Mouse (Mus musculus): Measurements from ENCODE around the gene Ndufa4l2.

DNA sequence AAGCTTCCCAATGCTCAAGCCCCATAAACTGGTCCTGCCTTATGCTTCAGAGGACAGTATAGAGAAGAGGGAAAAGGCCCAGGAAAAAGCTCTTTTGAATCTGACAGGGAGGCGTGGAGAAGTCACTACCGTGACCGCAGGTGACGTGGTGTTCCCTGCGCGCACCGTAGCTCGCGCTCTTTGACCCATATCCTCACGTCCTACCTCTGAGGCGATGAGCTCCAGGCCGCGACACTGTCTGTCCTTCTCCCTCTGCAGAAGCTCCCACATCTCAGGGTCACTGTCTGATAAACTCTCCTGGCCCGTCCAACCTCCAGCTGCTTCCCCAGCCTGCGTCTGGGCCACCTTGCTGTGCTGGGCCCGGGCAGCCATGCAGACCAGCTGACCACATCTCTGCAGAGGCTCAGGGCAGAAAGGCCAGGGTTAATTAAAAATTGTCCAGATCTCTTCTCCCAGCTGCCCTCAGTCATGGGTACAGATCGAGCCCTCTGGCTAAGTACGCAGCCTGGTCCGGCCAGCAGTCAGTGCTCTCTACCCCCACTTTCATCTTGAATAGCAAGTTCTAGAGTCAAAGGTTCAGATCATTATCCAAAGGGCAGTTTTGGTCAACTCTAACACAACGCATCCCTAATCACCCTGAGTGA lies 6.1 kb downstream of the Ndufa4l2 start:
- TF ChIP-seq GATA1 (IDR thresholded peaks at IDR 0.05; ENCODE audit: borderline replicate concordance, low read length) (no peak), FLI1 (IDR thresholded peaks at IDR 0.05; ENCODE audit: low read length) (no peak)

All from megakaryocyte, embryonic 14.5 days (primary cell).